Mouse (Mus musculus) liver, embryonic 14.5 days (tissue): Measurements from ENCODE around the gene Csf2rb. TPM values are rescaled to one million over a fixed set of nuclear protein-coding genes. Genes with fewer than 3 reads are reported as not detected.

ENCODE experiments used
- ATAC-seq: fragments of 200-750 bp; cut with Nextera tagmentation; 2 replicates; pipeline ENCODE4 v1.8.0; 2017; ENCODE audit warnings: moderate number of reproducible peaks, mild to moderate bottlenecking, moderate library complexity; ENCODE audit not compliant: insufficient read depth
- DNase-seq, 3 experiments: peaks; one replicate each; pipeline ENCODE4 v3.0.0-alpha.2; 2012 to 2013; ENCODE audit warnings: low read depth in 3 of 3, low spot score in 3 of 3
- H3K27ac ChIP-seq: fragments of 300-500 bp; sonication (generic); 2 replicates; pipeline ENCODE4 v1.5.1; 2014; ENCODE audit warnings: moderate library complexity, mild to moderate bottlenecking, control low read depth, inconsistent platforms
- H3K27me3 ChIP-seq: fragments of 300-500 bp; sonication (generic); 2 replicates; pipeline ENCODE4 v1.6.1; 2014; ENCODE audit warnings: mild to moderate bottlenecking, low read length, moderate library complexity; ENCODE audit not compliant: control insufficient read depth, insufficient read depth
- H3K36me3 ChIP-seq: fragments of 300-500 bp; sonication (generic); replicated peaks from 2 replicates; pipeline ENCODE4 v1.6.1; 2014; ENCODE audit warnings: low read depth; ENCODE audit not compliant: control insufficient read depth, insufficient read depth
- H3K4me1 ChIP-seq, 2 experiments: fragments of 200-500 bp in 1 of 2; fragments of 300-500 bp in 1 of 2; sonication (generic) in 1 of 2; replicated peaks; 2 replicates each; pipeline ENCODE4 v1.6.1; 2012 to 2014; ENCODE audit warnings: antibody characterized with exemption in 1 of 2, inconsistent platforms in 1 of 2, low read length in 1 of 2; ENCODE audit not compliant: control insufficient read depth in 2 of 2, insufficient read depth in 2 of 2
- H3K4me2 ChIP-seq: fragments of 300-500 bp; sonication (generic); 2 replicates; pipeline ENCODE4 v1.6.1; 2014; ENCODE audit warnings: low read depth, mild to moderate bottlenecking, control low read depth, moderate library complexity
- H3K4me3 ChIP-seq, 2 experiments: fragments of 200-500 bp in 1 of 2; fragments of 300-500 bp in 1 of 2; sonication (generic) in 1 of 2; 2 replicates each; pipeline ENCODE4 v1.5.1; 2012 to 2014; ENCODE audit warnings: low read depth in 2 of 2, low read length in 2 of 2, mild to moderate bottlenecking in 2 of 2, control low read depth in 1 of 2, inconsistent platforms in 1 of 2, moderate library complexity in 1 of 2; ENCODE audit not compliant: insufficient read depth in 1 of 2
- H3K9ac ChIP-seq: fragments of 300-500 bp; sonication (generic); replicated peaks from 2 replicates; pipeline ENCODE4 v1.6.1; 2014; ENCODE audit warnings: mild to moderate bottlenecking, control low read depth, moderate library complexity
- H3K9me3 ChIP-seq: fragments of 300-500 bp; sonication (generic); 2 replicates; pipeline ENCODE4 v1.6.1; 2016; ENCODE audit warnings: low read length, mixed read lengths; ENCODE audit not compliant: control insufficient read depth
- CTCF ChIP-seq: IDR thresholded peaks from 2 replicates; pipeline ENCODE4 v1.5.1; 2016; ENCODE audit warnings: antibody characterized with exemption, low read depth, control low read depth
- EP300 ChIP-seq: IDR thresholded peaks from 2 replicates; pipeline ENCODE4 v1.6.1; 2016; ENCODE audit warnings: antibody characterized with exemption, low read depth
- WGBS: fragments of 180-500 bp; shearing (Covaris S2); extraction: QIAGEN DNeasy Blood & Tissue Kit; methylation state at CpG from one replicate; pipeline ENCODE4 v1.1.7; 2014; ENCODE audit not compliant: insufficient replicate concordance; 5-methylcytosine and 5-hydroxymethylcytosine counted together
- polyA plus RNA-seq, 2 experiments: library from polyadenylated mRNA; depleted of rRNA in 1 of 2; stranded (reverse) in 1 of 2; unstranded in 1 of 2; fragments of >200 nt; fragmentation: Nextera tagmentation in 1 of 2; extraction: Ambion mirVana in 1 of 2; gene quantifications; 2 replicates each; pipeline versions ENCODE4 v1.2.1 to v1.2.3; 2012 to 2014

Csf2rb gene
- polyA plus RNA-seq, 2 experiments: 4.5 to 5.9 TPM

DNA sequence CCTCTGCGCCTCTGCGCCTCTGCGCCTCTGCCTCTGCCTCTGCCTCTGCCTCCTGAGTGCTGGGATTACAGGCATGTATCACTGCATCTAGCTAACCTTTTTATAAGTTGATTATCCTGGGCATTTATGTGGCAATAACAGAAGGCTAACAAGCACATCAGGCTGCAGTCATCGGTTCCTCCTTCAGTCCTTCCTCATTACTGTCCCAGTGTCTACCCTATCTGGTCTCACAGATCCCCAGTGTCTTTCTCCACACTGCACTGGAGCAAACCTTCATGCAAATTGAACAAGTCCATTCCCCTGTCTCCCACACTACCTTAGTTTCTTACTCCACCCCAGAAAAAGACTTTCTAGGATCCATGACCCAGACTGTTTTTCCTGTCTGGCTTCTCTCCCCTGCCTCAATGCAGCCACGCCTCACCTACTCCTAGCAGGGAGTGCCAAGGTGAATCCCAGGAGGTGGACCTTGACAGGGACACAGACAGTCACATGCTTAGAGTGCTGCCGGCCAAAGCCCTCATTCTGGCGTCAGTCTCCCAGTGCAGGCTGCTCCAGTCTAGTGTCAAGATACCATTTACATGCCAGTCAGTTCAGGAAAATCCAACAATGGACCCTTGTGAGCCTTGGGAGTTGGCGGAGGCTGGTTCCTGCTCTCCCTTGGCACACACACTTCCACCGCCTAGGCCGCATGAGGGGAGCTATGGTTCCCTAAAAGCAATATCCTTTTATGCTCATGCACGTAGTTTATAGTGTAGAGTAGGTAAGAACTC, 58.1 kb downstream of the Csf2rb start:
- DNase-seq (no peak), ATAC-seq (no peak)
- Histone ChIP-seq H3K4me1 (peaks cover 0 to 9% of the 10 kb centered on the region in 2 experiments; a peak in 1 of 4 replicates), H3K36me3 (no peaks in the 10 kb centered on the region), H3K27me3 (no peaks in the 10 kb centered on the region), H3K9ac (no peak overlapping the region), H3K4me2 (no peak overlapping the region), H3K27ac (no peak overlapping the region), H3K9me3 (no peaks in the 10 kb centered on the region), H3K4me3 (no peak overlapping the region)
- 69% methylated on average over 11 of the region's 11 CpGs for WGBS
- TF ChIP-seq EP300: no peak
- TF ChIP-seq CTCF: no peak

DNA sequence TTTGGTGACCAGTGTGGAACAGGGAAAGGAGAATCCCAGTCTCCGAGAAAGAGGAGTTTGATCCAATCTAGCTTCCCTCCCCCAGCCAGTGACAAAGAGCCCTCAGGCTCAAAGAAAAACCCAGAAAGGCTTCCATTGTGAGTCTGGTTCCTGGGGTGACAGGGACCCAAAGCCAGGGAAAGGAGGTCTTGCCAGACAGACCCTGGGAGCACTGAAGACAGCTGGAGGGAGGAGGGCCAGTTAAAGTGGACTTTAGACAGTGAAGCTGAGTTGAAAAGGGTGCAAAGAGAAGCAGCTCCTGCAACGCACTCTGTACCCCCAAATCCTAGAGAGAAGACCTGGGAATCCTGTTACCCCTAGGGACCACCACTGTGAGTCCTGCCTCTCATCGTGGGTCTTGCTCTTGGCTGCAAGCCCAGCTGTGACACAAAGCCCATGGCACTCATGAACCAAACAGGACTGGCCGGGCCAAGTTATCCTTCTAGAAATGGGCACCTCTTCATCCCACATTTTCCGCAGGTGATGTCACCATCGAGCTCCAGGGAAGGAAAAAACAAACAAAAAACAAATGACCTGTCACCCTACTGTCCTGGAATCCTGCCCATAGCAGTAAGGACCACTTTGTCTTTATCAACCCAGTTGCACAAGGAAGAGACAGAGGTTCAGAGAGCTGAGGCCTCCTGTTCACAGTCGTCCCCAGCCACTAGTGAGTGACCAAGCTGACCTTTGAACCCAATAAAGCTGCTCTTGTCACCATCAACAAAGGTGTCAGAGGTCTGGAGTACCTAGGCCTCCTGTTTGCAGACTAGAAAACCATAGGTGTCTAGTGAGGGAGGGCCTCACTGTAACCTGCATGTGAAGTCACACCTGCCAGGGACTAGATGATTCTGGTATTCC, 58.9 kb downstream of the Csf2rb start:
- no peaks in the 10 kb centered on the region for H3K9me3 ChIP-seq
- no peak overlapping the region for H3K27ac ChIP-seq
- no peak for TF ChIP-seq EP300
- no peak for TF ChIP-seq CTCF
- WGBS: 52% methylated on average over 7 of the region's 7 CpGs
- H3K9ac ChIP-seq: no peak overlapping the region
- peaks cover 0 to 9% of the 10 kb centered on the region in 2 experiments; a peak in 1 of 4 replicates for H3K4me1 ChIP-seq
- ATAC-seq (peak; percentile 31; the same call in 1 of the 2 replicates), DNase-seq (no peak)
- no peaks in the 10 kb centered on the region for H3K27me3 ChIP-seq
- no peak overlapping the region for H3K4me3 ChIP-seq
- no peak overlapping the region for H3K4me2 ChIP-seq
- H3K36me3 ChIP-seq: no peaks in the 10 kb centered on the region

DNA sequence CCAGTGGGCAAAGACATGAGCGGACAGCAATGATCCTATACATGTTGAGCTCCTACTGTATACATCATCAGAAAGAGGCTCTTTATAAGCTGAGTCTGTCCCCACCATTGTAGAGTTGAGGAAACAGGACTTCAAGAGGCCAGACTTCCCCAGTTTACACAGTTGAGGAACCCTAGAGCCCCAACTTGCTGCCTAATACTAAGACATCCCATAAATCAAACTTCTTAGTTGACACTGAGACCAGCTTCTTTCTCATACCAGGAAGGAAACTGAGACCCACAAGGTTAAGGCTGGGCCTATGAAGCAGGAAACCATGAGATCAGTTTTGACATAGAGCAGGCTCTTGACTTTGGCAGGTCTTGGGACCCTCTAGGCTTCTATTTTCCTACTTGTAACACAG, 60.0 kb downstream of the Csf2rb start:
- TF ChIP-seq EP300 (no peak), CTCF (no peak)
- ATAC-seq (no peak), DNase-seq (no peak)
- WGBS: 55% methylated on average over 1 of the region's 1 CpGs
- H3K4me1 ChIP-seq: peaks cover 0 to 9% of the 10 kb centered on the region in 2 experiments; a peak in 1 of 4 replicates
- no peaks in the 10 kb centered on the region for H3K36me3 ChIP-seq
- no peak overlapping the region for H3K4me2 ChIP-seq
- H3K9ac ChIP-seq: no peak overlapping the region
- no peaks in the 10 kb centered on the region for H3K9me3 ChIP-seq
- H3K27ac ChIP-seq: no peak overlapping the region
- no peaks in the 10 kb centered on the region for H3K27me3 ChIP-seq
- no peak overlapping the region for H3K4me3 ChIP-seq

DNA sequence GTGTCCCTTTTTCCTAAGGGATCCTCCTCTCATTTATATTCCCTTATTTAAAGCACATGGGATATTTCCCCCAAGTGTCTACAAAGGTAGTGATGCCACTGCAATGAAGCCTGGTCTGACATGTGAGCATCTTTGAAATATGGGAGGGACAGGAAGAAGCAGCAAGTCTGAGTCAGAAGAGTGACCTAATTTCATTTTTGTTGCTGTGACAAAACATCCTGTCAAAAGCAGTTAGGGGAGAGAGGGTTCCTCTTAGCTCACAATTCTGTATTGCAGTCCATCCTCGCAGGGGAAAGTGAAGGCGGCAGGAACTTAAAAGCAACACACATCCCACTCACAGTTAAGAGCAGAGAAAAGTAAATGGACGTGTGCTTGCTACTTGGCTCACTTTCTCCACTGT, 65.3 kb downstream of the Csf2rb start:
- DNase-seq (no peak), ATAC-seq (no peak)
- no peaks in the 10 kb centered on the region for H3K36me3 ChIP-seq
- 51% methylated on average over 3 of the region's 3 CpGs for WGBS
- no peak overlapping the region for H3K4me3 ChIP-seq
- no peaks in the 10 kb centered on the region for H3K9me3 ChIP-seq
- no peaks in the 10 kb centered on the region for H3K4me1 ChIP-seq
- H3K9ac ChIP-seq: no peak overlapping the region
- H3K4me2 ChIP-seq: no peak overlapping the region
- no peaks in the 10 kb centered on the region for H3K27me3 ChIP-seq
- H3K27ac ChIP-seq: no peak overlapping the region
- TF ChIP-seq CTCF (no peak), EP300 (no peak)

DNA sequence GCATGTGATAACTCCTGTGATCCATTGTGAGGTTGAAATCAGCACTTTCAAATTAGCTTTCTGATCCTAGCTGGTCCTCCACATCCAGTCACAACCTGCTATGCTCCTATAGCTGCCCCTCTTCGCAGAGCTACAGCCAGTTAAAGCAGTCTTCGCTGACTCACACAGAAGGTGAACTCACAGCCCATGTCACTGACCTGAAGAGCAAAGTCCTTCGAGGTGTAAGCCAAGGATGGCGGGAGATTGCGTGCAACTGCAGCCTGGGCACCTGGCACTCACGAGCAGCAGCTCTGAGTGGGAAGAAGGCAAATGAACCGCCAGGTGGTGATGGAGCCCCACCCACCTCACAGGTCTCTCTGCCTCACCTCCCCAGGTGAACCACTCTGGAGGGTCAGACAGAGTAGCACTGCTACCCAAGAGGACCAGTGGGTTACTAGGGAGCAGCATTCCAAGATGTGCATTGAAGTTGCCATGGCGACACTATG, 70.0 kb downstream of the Csf2rb start, which contains the start of gene Tex33:
Gene Tex33 (minus strand): TSS at position 435 of the 485 bp plus-strand sequence.
- no peak for ATAC-seq
- H3K27ac ChIP-seq: no peak within 1 kb of the TSS

More for the DNA sequence above, 70.0 kb downstream of the Csf2rb start, which contains the start of gene Tex33:
- Histone ChIP-seq H3K36me3 (no peaks in the 10 kb centered on the region), H3K4me2 (no peak within 1 kb of the TSS), H3K9ac (no peak within 1 kb of the TSS), H3K9me3 (no peaks in the 10 kb centered on the region), H3K27me3 (no peaks in the 10 kb centered on the region), H3K4me3 (no peak within 1 kb of the TSS), H3K4me1 (no peaks in the 10 kb centered on the region)
- TF ChIP-seq CTCF: no peak
- TF ChIP-seq EP300: no peak
- no peak for DNase-seq
- 68% methylated on average over 8 of the region's 8 CpGs for WGBS
